Mouse (Mus musculus) forebrain, embryonic 16.5 days (tissue): ENCODE measurements at regions not wholly inside any gene's neighbourhood (a gene's known extent, or its start where the extent isn't known, plus 50 kb on each side); places are given as distances from the start of the nearest gene placed in this dataset.

ENCODE experiments used
- ATAC-seq: fragments of 200-750 bp; cut with Nextera tagmentation; 2 replicates; pipeline ENCODE4 v1.8.0; 2017; ENCODE audit warnings: mild to moderate bottlenecking, moderate library complexity
- H3K27ac ChIP-seq: fragments of 300-500 bp; sonication (generic); 2 replicates; pipeline ENCODE4 v1.5.1; 2014; ENCODE audit warnings: low read length, control low read depth
- H3K27me3 ChIP-seq: fragments of 300-500 bp; sonication (generic); replicated peaks from 2 replicates; pipeline ENCODE4 v1.6.1; 2014; ENCODE audit warnings: low read length; ENCODE audit not compliant: control insufficient read depth, insufficient read depth
- H3K36me3 ChIP-seq: fragments of 300-500 bp; sonication (generic); 2 replicates; pipeline ENCODE4 v1.6.1; 2014; ENCODE audit not compliant: control insufficient read depth, insufficient read depth
- H3K4me1 ChIP-seq: fragments of 300-500 bp; sonication (generic); replicated peaks from 2 replicates; pipeline ENCODE4 v1.6.1; 2014; ENCODE audit warnings: low read length; ENCODE audit not compliant: control insufficient read depth, insufficient read depth
- H3K4me2 ChIP-seq: fragments of 300-500 bp; sonication (generic); 2 replicates; pipeline ENCODE4 v1.6.1; 2014; ENCODE audit warnings: mild to moderate bottlenecking, low read length, control low read depth
- H3K4me3 ChIP-seq: fragments of 300-500 bp; sonication (generic); replicated peaks from 2 replicates; pipeline ENCODE4 v1.5.1; 2014; ENCODE audit warnings: mild to moderate bottlenecking, low read length, control low read depth
- H3K9ac ChIP-seq: fragments of 300-500 bp; sonication (generic); replicated peaks from 2 replicates; pipeline ENCODE4 v1.6.1; 2014; ENCODE audit warnings: low read depth, low read length, control low read depth
- H3K9me3 ChIP-seq: fragments of 300-500 bp; sonication (generic); 2 replicates; pipeline ENCODE4 v1.6.1; 2016; ENCODE audit warnings: low read length; ENCODE audit not compliant: control insufficient read depth
- WGBS: fragments of 180-500 bp; shearing (Covaris S2); extraction: QIAGEN DNeasy Blood & Tissue Kit; methylation state at CpG from one replicate; pipeline ENCODE4 v1.1.7; 2014; 5-methylcytosine and 5-hydroxymethylcytosine counted together

DNA sequence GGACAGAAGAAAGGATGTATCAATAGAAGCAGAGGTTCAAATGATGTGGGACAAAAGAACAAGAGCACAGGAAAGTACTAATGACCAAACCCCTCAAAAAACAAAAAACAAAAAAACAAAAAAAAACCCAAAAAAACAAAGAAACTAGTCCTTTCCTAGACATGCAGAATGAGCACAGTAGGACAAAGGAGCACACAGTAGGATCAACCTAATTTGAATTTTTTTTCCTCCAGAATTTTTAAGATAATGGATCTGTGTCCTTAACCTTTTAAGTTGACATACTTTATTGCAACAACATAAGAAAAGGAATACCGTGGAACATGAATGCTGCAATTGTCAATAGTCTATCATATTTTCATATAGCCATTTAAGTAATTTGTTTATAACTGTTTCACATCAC is 370.2 kb upstream of the Dach1 start:
- H3K27ac ChIP-seq, result no peak overlapping the region
- ATAC-seq, result no peak
- no peak overlapping the region for H3K4me3 ChIP-seq
- 92% methylated on average over 1 of the region's 1 CpGs for WGBS
- H3K9me3 ChIP-seq, result no peaks in the 10 kb centered on the region
- H3K9ac ChIP-seq, result no peak overlapping the region
- H3K36me3 ChIP-seq, result no peaks in the 10 kb centered on the region
- no peak overlapping the region for H3K4me2 ChIP-seq
- H3K4me1 ChIP-seq, result 0 out of 2 replicates have a peak, but pooled peaks cover 3% of the 10 kb centered on the region
- H3K27me3 ChIP-seq, result no peaks in the 10 kb centered on the region

DNA sequence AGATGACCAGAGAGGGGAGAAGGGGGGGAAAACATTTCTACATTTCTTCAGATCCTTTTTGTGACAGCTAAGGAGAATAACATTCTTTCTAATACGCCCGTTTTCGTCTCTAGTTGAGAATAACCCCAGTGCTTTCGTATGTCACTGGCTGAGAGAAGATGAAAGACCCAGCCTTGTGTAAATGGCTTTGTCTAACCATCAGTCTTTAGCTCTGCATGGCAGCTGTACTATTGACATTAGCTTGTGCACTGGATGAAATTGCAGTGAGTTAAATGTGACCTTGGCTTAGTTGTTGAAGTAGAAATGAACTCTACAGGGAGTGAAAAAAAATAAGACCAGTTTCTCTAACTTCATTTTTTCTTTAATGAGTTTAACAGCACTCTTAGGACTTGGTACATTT is 368.7 kb upstream of the Dach1 start:
- H3K4me2 ChIP-seq, result no peak overlapping the region
- WGBS, result 15% methylated on average over 4 of the region's 4 CpGs
- no peaks in the 10 kb centered on the region for H3K36me3 ChIP-seq
- 0 out of 2 replicates have a peak, but pooled peaks cover 3% of the 10 kb centered on the region for H3K4me1 ChIP-seq
- H3K27me3 ChIP-seq, result no peaks in the 10 kb centered on the region
- H3K9me3 ChIP-seq, result no peaks in the 10 kb centered on the region
- no peak overlapping the region for H3K4me3 ChIP-seq
- no peak overlapping the region for H3K27ac ChIP-seq
- ATAC-seq, result peak; percentile 71
- H3K9ac ChIP-seq, result no peak overlapping the region

GRCm38 (mm10) chr14:98533600-98533999 is 364.0 kb upstream of the Dach1 start:
- H3K9me3 ChIP-seq, result no peaks in the 10 kb centered on the region
- H3K36me3 ChIP-seq, result no peaks in the 10 kb centered on the region
- H3K27me3 ChIP-seq, result no peaks in the 10 kb centered on the region
- 0 out of 2 replicates have a peak, but pooled peaks cover 3% of the 10 kb centered on the region for H3K4me1 ChIP-seq
- H3K4me3 ChIP-seq, result no peak overlapping the region
- ATAC-seq, result no peak
- no peak overlapping the region for H3K27ac ChIP-seq
- H3K9ac ChIP-seq, result no peak overlapping the region
- 84% methylated on average over 10 of the region's 10 CpGs for WGBS
- H3K4me2 ChIP-seq, result no peak overlapping the region

- no peak for ATAC-seq
- H3K27me3 ChIP-seq, result no peaks in the 10 kb centered on the region
- H3K9me3 ChIP-seq, result no peaks in the 10 kb centered on the region
- no peaks in the 10 kb centered on the region for H3K4me1 ChIP-seq
- H3K4me2 ChIP-seq, result no peak overlapping the region
- no peak overlapping the region for H3K9ac ChIP-seq
- H3K27ac ChIP-seq, result no peak overlapping the region
- H3K36me3 ChIP-seq, result no peaks in the 10 kb centered on the region
- WGBS, result 97% methylated on average over 3 of the region's 3 CpGs
- H3K4me3 ChIP-seq, result no peak overlapping the region
These were observed 351.4 kb upstream of the Dach1 start for GRCm38 (mm10) chr14:98520966-98521365.

DNA sequence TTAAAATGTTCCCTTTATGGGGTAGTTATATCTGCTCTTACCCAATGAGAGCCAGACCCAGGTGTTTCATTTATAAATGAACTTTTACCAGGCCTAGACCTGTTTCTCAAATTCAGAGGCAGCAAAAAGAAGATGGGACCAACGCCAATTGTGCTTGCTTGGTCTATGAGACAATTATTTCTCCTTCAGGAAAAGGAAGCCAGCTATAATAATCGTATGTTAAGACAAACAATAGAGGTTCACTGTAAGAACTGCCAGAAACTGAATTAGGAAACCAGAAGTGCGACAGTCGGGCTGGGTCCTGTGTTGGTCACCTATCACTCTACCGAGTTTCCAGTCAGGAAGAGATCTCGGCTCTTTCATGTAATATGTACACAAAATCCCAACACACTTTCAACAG is 335.8 kb upstream of the Dach1 start:
- Histone ChIP-seq H3K4me1 (no peaks in the 10 kb centered on the region), H3K36me3 (no peaks in the 10 kb centered on the region), H3K4me3 (no peak overlapping the region), H3K9ac (no peak overlapping the region), H3K9me3 (no peaks in the 10 kb centered on the region), H3K27me3 (no peaks in the 10 kb centered on the region), H3K4me2 (no peak overlapping the region), H3K27ac (no peak overlapping the region)
- WGBS, result 88% methylated on average over 6 of the region's 6 CpGs
- no peak for ATAC-seq

- Histone ChIP-seq H3K9me3 (no peaks in the 10 kb centered on the region), H3K4me1 (no peaks in the 10 kb centered on the region), H3K27me3 (no peaks in the 10 kb centered on the region), H3K27ac (no peak overlapping the region), H3K4me2 (no peak overlapping the region), H3K9ac (no peak overlapping the region), H3K36me3 (no peaks in the 10 kb centered on the region), H3K4me3 (no peak overlapping the region)
- 88% methylated on average over 8 of the region's 8 CpGs for WGBS
- no peak for ATAC-seq
These were observed 307.9 kb upstream of the Dach1 start for GRCm38 (mm10) chr14:98477416-98477815.

GRCm38 (mm10) chr14:98471803-98472509 is 302.4 kb upstream of the Dach1 start:
- no peak overlapping the region for H3K9ac ChIP-seq
- H3K36me3 ChIP-seq, result no peaks in the 10 kb centered on the region
- H3K27ac ChIP-seq, result no peak overlapping the region
- peaks cover 5% of the 10 kb centered on the region; the same call in 1 of the 2 replicates for H3K4me1 ChIP-seq
- H3K9me3 ChIP-seq, result no peaks in the 10 kb centered on the region
- no peak overlapping the region for H3K4me2 ChIP-seq
- 30% methylated on average over 5 of the region's 5 CpGs for WGBS
- no peak for ATAC-seq
- no peak overlapping the region for H3K4me3 ChIP-seq
- H3K27me3 ChIP-seq, result no peaks in the 10 kb centered on the region

DNA sequence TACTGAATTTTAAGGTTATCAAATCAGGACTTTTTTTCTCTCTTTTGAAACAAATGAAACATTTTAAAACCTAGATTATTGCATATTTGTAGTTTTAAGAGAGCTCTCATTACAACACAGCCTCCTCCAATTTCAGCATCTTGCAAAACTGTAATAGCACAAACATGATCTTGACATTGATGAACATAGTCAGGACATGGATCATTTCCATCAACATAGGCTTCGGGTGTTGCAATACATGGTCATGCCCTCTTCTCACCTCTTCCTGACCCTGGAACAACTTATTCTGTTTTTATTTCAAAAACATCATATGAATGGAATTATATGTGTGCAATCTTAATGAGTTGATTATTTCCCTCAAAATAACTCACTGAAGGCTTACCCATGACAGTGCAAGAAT is 284.9 kb upstream of the Dach1 start:
- Histone ChIP-seq H3K9me3 (no peaks in the 10 kb centered on the region), H3K4me1 (0 out of 2 replicates have a peak, but pooled peaks cover 2% of the 10 kb centered on the region), H3K36me3 (no peaks in the 10 kb centered on the region), H3K27me3 (no peaks in the 10 kb centered on the region), H3K9ac (no peak overlapping the region), H3K4me2 (no peak overlapping the region), H3K27ac (no peak overlapping the region), H3K4me3 (no peak overlapping the region)
- no peak for ATAC-seq
- WGBS, result 97% methylated on average over 1 of the region's 1 CpGs

DNA sequence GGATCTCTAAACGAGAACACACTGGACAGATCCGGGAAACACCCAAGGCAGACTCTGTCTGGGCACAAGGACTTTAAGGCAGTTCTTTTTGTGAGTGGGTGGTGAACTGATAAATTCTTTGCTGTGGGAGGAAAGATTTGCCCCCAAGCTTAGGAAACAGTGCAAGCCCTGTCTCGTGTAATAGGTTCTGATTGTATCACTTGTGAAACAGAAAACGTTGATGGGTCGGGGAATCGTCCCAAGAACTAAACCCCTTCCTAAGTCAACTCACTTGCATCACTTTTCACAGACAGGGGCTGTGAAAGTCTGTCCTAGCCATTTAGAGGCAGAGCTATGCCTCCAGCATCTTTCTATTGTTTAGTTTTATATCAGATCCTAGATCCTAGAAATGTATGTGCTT is 282.6 kb upstream of the Dach1 start:
- no peak for ATAC-seq
- no peak overlapping the region for H3K27ac ChIP-seq
- WGBS, result 71% methylated on average over 6 of the region's 6 CpGs
- H3K4me2 ChIP-seq, result no peak overlapping the region
- 0 out of 2 replicates have a peak, but pooled peaks cover 2% of the 10 kb centered on the region for H3K4me1 ChIP-seq
- no peak overlapping the region for H3K4me3 ChIP-seq
- no peak overlapping the region for H3K9ac ChIP-seq
- H3K9me3 ChIP-seq, result no peaks in the 10 kb centered on the region
- H3K36me3 ChIP-seq, result no peaks in the 10 kb centered on the region
- H3K27me3 ChIP-seq, result no peaks in the 10 kb centered on the region

DNA sequence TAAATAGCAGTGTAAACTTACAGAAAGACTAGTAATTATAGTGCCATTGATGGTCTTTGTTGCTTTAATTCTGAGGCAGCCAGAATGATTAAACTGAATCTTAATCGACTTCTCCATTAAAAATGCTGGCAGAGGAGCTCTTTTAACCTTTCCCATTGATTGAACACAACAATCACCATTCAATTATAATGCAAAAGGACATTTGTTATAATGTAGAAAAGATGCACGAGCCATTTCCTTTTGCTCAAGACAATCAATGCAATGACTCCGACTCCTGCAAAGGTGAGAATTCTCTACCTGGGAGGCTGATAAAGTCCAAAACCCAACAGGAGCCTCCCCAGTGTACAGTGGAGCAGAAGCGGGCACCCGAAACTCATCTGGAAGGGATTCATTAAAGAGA is 280.0 kb upstream of the Dach1 start:
- 19% methylated on average over 5 of the region's 5 CpGs for WGBS
- H3K4me1 ChIP-seq, result 0 out of 2 replicates have a peak, but pooled peaks cover 2% of the 10 kb centered on the region
- ATAC-seq, result peak; percentile 33; the same call in 1 of the 2 replicates
- no peak overlapping the region for H3K9ac ChIP-seq
- H3K4me3 ChIP-seq, result no peak overlapping the region
- H3K36me3 ChIP-seq, result no peaks in the 10 kb centered on the region
- no peak overlapping the region for H3K4me2 ChIP-seq
- H3K27me3 ChIP-seq, result no peaks in the 10 kb centered on the region
- no peaks in the 10 kb centered on the region for H3K9me3 ChIP-seq
- H3K27ac ChIP-seq, result no peak overlapping the region
